Mouse (Mus musculus) kidney, adult 18-20 months (tissue): ENCODE measurements around the gene Olfr347.

Experiments
- DNase-seq: peaks from one replicate; pipeline ENCODE4 v3.0.0; 2021

Gene Olfr347

DNA sequence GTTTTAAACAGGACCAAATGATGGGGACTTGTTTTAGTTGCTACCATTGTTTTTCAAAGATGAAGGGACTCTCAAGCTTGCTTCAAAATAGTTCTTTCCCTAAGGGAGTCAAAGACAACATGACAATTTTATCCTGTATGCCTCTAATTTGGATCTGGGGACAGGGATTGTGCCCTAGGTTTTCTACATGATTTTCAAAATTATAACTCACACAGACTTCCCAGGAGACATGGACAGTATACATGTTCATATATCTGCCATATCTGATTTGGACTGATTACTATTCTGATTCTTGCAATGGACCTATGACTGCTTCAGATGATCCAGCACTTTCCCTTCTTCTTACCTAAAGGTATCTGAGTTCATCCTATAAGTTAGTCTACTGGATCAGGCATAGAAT is at the start of gene Olfr347:
Gene Olfr347, plus strand, starts transcription at position 301 of the 400 bp plus-strand sequence.
- DNase-seq: no peak

DNA sequence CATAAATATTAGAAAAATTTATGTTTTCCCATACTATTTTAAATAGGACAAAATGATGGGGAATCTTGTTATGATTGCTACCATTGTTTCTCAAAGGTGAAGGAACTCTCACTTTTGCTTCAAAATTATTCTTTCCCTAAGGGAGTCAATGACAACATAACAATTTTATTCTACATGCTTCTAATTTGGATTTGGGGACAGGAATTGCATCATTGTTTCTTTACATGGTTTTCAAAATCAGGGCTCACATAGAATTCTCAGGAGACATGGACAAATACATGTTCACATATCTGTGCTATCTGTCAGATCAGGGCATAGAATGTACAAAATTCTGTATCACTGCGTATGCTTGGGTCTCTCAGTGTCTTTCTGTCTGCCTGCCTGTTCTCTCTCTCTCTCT is 46.2 kb upstream of the Olfr347 start, which contains the start of gene Olfr346:
Gene Olfr346, plus strand, starts transcription at position 301 of the 400 bp plus-strand sequence.
- no peak for DNase-seq

DNA sequence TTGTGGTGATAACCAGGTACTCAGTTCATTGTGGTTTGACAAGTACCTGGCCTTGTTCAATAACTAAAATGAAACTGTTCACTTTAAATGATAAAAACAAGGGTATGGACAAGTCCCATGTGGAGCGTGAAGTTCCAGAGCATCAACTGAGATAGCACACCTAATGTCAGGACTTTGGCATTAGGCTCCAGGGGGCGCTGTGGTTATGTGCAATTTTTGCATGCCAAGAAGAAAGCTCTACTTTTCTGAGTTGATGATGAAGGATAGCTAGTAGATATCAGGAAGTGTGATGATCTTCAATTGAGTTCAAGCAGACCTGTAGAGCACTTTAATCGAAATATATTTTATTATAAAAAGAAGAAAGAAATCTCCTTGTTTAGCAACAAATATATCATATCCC is 4.5 kb downstream of the Olfr347 start:
- DNase-seq: peak; percentile 20

DNA sequence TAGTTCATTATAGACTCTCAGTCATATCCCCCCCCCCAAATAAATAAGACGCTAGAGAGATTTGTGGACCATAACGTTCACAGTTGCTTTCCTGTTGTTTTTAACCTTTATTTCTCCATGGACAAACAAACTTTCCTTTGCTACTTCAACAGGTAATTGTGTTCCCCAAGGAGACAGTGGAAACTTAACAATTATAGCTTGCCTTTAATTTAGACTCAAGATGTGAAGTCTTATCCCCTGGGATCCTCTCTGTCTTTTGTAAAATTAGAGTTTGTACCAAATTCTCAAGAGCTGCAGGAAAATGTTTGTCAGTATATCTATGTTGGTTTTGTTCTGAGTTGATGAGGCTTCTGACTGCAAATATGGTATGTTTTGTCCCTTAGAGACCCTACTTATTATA is 52.3 kb downstream of the Olfr347 start, which contains the start of gene Olfr348:
Gene Olfr348, plus strand, starts transcription at position 301 of the 400 bp plus-strand sequence.
- no peak for DNase-seq
